Mouse (Mus musculus): ENCODE measurements around the gene Tacr3. TPM values are rescaled to one million over a fixed set of nuclear protein-coding genes. Genes with fewer than 3 reads are reported as not detected.

Gene Tacr3
- total RNA-seq (2021): not detected
- long read RNA-seq, experiment 1: 0 reads
- long read RNA-seq, experiment 2: 0 reads

DNA sequence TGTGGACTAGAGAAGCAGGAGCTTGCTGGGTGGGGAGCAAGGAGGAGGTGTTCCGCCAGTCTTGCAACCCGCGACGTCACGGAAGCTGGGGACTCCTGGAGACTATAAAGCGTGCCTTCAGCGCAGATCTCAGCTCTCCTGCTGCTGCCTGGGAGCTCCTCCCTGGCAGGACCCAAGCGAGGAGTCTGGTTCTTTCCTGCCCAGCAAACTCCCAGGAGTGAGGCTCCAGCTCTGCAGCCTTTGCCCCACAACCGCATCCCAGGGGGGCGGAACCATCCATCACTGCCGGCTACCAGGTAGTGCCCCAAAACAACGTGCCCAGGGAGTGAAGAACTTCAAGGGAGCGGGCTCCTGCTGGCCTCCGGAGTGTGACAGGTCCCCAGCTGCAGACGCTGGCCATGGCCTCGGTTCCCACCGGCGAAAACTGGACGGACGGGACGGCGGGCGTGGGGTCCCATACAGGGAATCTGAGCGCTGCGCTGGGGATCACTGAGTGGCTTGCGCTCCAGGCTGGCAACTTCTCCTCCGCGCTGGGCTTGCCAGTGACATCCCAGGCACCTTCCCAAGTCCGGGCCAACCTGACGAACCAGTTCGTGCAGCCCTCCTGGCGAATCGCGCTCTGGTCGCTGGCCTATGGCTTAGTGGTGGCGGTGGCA lies at the start of gene Tacr3:
Gene Tacr3 (plus strand): TSS at position 133 of the 656 bp plus-strand sequence.
- no peak for DNase-seq

DNA sequence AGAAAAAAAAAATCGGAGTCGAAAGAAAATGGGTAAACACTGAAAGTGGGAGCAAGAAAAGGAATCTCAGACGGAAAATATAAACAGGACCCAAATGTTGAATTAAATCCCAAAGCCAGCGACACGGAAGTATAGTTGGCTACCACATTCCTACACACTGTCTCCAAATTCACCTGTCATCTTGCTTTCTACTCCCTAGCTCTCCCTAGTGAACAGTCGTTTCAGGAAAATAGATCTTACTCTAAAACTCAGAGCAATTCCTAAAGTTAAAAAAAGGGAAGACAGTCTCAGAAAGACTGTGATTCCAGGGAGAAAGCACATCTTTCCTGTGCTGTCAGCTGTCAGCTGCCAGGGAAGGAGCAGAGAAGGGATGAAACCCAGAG lies 324 bp upstream of the Tacr3 start:
- no peak for DNase-seq

DNA sequence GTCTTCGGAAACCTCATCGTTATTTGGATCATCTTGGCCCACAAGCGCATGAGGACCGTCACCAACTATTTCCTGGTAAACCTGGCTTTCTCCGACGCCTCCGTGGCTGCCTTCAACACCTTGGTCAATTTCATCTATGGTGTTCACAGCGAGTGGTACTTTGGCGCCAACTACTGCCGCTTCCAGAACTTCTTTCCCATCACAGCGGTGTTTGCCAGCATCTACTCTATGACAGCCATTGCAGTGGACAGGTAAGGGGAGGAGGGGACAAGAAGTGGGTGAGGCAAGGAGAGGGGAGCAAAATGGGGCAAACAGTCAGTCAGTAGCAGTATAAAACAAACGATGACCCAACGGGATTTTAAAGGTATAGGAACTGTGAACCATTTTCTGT lies 719 bp downstream of the Tacr3 start:
- no peak for DNase-seq

DNA sequence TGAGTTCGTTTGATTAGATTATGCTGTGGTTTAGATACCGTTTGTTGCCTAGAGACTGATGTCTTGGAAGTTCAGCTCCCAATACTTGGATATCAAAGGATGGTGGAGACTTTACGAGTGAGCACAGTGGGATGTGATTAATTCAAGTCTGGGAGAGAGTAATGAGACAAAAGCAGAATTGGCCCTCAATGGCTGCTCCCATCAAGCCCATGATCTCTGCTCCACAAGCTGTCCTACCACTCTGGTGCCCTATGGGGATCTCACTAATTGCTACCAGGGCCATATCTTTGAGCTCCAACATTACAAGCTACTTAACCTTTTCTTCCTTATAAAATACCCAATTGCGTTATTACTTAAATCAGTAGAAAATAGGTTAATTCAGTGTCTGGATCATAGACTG lies 22.5 kb downstream of the Tacr3 start:
- DNase-seq: no peak

DNA sequence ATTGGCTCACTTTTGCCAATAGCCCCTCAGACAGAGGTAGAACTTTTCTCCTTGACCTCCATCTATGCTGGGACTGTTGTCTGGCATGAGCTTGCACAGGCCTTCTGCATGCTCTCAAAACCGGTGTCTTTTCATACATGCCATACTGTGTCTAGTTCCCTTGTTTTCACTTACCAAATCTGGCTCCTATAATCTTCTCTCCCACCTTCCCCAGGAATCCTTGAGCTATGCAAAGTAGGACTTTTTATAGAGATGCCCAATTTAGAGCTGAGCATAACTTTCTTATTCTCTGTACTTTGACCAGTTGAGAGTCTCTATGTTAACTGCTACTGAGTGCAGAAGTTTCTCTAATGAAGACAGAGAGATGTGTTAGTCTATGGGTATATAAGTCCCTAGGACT lies 48.9 kb downstream of the Tacr3 start:
- no peak for DNase-seq

DNA sequence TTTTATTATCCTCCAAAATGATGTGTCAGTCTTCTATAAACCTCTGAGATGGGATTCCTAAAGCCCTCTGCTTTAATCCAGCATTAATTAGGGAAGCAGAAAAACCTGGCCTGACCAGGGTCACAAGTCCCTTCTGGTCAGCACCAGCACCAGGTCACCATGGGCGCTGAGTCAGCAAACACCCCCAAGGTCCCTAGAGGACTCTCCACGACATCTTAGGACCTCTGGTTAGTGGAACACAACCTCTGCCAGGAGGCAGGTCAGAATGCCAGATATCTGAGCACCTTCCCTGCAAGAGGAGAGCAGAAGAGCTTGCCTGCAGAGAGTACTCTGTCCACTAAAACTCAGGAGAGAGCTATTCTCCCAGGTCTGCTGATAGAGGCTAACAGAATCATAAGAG lies 67.0 kb downstream of the Tacr3 start:
- DNase-seq: no peak

DNA sequence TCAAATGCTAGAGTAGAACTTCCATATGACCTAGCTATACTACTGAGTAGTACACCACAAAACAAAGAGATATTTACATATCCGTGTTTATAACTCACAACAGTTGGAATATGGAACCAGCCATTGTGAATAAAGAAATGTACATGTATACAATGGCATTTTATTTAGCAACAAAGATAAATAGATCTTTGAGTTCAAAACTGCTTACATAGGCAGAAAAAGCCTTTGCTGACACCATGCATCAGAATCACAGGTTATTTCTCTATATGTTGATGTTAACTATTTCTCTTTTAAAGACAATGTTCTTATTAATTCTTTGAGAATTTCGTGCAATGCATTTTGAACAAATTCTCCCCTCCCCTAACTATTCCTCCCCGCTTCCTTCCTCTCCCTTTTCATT lies 80.1 kb downstream of the Tacr3 start:
- no peak for DNase-seq

DNA sequence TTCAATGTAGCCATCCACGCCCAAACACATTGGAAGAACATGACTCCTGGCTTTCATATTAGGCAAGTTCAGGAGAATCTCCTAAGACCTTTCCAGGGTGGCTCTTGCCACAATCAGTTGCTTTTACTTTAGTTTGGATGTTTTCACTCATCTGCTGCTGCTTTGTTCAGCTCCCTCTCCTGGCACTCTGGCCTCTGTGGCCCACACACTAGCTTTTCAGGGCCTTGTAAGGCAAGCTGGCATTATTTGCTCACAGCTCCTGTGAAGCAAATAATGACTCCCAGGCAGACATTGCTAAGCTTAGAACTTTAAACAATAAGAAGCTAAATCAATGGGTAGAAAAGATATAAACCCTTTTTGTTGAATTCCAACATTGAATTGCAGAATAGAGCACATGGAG lies 105.9 kb downstream of the Tacr3 start:
- DNase-seq: no peak

DNA sequence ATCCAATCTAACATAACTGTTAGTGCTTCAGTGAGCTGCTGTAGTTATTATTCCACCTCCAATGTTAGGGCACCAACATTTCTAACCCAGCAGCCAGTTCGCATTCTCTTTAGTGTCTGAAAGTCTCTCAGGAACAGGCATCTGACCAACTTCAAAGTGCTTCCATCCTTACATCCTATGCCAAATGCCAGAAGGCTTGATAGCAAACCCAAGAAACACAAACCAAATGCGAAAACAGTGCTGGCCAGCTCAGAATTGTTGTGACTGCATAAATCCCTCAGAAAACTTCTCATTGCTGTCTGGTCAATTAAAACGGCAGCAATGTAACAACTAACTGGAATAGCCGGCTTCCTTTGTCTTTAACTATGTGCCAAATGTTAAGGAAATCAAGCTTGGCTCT lies 106.7 kb downstream of the Tacr3 start:
- DNase-seq: no peak

DNA sequence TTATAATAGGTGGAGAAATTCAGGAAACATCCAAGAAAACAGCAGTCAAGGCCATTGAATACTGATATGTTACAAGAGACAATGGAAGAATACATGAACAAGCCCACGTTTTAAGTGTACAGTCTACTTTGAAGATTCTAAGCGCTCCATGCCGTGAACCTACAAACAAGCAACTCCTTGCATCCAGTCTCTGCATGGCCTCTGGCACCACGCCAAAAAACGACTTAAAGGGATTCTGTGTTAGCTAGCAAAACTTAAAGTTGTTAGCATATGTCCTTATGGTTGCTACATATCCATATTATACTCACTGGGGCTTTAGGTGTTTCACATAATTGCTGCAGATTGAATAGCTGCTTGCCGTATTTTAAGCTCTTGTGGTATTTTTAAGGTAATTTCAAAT lies 134.7 kb downstream of the Tacr3 start:
- no peak for DNase-seq

DNA sequence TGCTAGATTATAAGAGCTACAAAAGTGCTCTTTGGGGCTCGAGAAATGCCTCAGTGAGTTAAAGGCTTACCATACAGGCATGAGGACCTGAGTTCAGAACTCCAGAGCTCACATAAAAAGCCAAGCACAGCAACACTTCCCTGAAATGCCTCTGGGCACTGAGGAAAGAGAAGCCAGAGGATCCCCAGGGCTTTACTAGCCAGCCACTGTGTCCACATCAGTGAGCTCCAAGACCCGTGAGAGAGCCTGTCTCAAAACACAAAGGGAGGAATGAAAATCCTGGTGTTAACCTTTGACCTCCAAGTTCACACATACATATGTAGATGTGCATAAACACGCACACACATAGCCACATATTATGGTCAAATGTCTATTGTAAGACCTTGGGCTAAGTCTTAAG lies 150.1 kb downstream of the Tacr3 start:
- DNase-seq: no peak

DNA sequence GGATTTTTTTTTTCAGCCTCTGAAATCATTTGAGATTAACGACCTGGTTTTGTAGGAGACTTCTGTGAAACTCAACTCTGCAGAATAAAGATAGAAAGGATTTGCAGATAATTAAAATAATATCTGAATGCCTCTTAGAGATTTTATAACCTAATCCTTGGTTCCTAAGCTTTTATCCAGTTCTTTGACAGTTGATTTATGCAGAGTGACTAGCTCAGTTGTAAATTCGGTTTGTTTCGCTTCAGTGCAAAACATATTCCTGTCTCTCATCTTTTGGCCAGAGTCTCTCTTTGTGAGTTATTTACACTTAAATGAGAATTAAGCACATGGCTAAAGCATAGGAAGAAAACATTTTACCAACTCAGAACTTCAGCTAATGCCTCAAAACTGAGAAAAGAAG lies 151.3 kb downstream of the Tacr3 start:
- DNase-seq: no peak

Data from heart, adult 18-20 months (tissue).